Comparison of ENCODE assay signal across 18 mouse cellular contexts in the genomic region with DNA sequence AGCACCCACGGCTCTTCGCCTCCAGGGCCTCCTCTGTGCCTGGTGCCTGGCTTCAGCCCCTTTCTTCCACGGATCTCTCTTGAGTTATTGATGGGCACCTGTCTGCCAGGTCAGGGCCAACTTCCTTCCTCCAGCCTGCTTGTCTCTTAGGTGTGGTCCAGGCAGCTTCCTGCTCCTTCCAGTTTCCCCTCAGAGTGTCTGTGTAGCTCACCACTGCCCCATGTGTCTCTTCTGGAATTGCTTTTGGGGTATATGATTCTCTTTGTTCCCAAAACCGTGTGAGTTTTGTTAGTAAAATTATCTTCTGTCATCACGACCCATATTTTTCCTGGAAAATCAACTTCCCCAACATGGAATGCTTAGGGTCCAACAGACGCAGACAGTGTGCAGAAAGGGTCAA. TPM values are rescaled to one million over a fixed set of nuclear protein-coding genes. Genes with fewer than 3 reads are reported as not detected.
DNase-seq lines count a peak whose midpoint lies in the region; ATAC-seq and TF ChIP-seq lines count a peak whose summit lies in the region.
"Had no signal": no experiment of that assay in that cellular context is flagged by ENCODE, and none has a peak within 500 bp of the region (broad histone marks: within the 10 kb centered on the region; RNA-seq: fewer than 3 reads in every experiment).

No protein-coding gene starts in this region.

- TF ChIP-seq EP300 in CH12.LX (IDR thresholded peaks at IDR 0.05; ENCODE audit: low read length), result no peak

- no peaks in the 10 kb centered on the region for H3K27me3 ChIP-seq in intestine, postnatal 0 days (replicated peaks; ENCODE audit: control insufficient read depth, insufficient read depth, low read length)
- H3K27me3 ChIP-seq in intestine, embryonic 16.5 days (replicated peaks; ENCODE audit: control insufficient read depth, insufficient read depth, low read length), result no peaks in the 10 kb centered on the region
- H3K27me3 ChIP-seq in CH12.LX (replicated peaks), result peaks cover 91% of the 10 kb centered on the region
- H3K27me3 ChIP-seq: hindbrain, embryonic 15.5 days; limb, embryonic 15.5 days; stomach, embryonic 15.5 days had no signal

- peak; percentile 57 for TF ChIP-seq RAD21 in CH12.LX (IDR thresholded peaks at IDR 0.05; ENCODE audit: low read depth, low read length)

- H3K79me2 ChIP-seq in CH12.LX (replicated peaks; ENCODE audit: control insufficient read depth, extremely low read depth, insufficient read depth, poor library complexity, severe bottlenecking), result no peaks in the 10 kb centered on the region

- no peak overlapping the region for H3K4me2 ChIP-seq in intestine, postnatal 0 days (replicated peaks; ENCODE audit: low read depth)
- no peak overlapping the region for H3K4me2 ChIP-seq in intestine, embryonic 16.5 days (ENCODE audit: low read depth, low read length)
- no peak overlapping the region for H3K4me2 ChIP-seq in CH12.LX (ENCODE audit: insufficient read depth, low read depth, poor library complexity, severe bottlenecking)
- H3K4me2 ChIP-seq: heart, embryonic 11.5 days; hindbrain, embryonic 15.5 days; limb, embryonic 15.5 days; stomach, embryonic 15.5 days had no signal

- H3K9ac ChIP-seq in intestine, postnatal 0 days (ENCODE audit: low read depth, low read length), result no peak overlapping the region
- H3K9ac ChIP-seq in intestine, embryonic 16.5 days (ENCODE audit: low read depth, low read length), result no peak overlapping the region
- H3K9ac ChIP-seq in CH12.LX (ENCODE audit: insufficient read depth, low read depth), result no peak overlapping the region
- H3K9ac ChIP-seq: hindbrain, embryonic 15.5 days; limb, embryonic 15.5 days; stomach, embryonic 15.5 days had no signal

- H3K4me1 ChIP-seq in intestine, postnatal 0 days (replicated peaks; ENCODE audit: control insufficient read depth, insufficient read depth, low read length), result no peaks in the 10 kb centered on the region
- peaks cover 20% of the 10 kb centered on the region for H3K4me1 ChIP-seq in intestine, embryonic 16.5 days (ENCODE audit: control insufficient read depth, insufficient read depth, low read length)
- H3K4me1 ChIP-seq in CH12.LX (ENCODE audit: control insufficient read depth in 1 of 2, insufficient read depth in 2 of 2), result peaks cover 0 to 4% of the 10 kb centered on the region in 2 experiments; a peak in 1 of 4 replicates
- H3K4me1 ChIP-seq: hindbrain, embryonic 15.5 days had no signal

- no peaks in the 10 kb centered on the region for H3K9me3 ChIP-seq in intestine, postnatal 0 days (ENCODE audit: control insufficient read depth)
- no peaks in the 10 kb centered on the region for H3K9me3 ChIP-seq in intestine, embryonic 16.5 days (ENCODE audit: control insufficient read depth, low read length)
- no peaks in the 10 kb centered on the region for H3K9me3 ChIP-seq in CH12.LX (replicated peaks; ENCODE audit: low read length)
- H3K9me3 ChIP-seq: hindbrain, embryonic 15.5 days; limb, embryonic 15.5 days; stomach, embryonic 15.5 days had no signal

- no peak overlapping the region for H3K27ac ChIP-seq in intestine, postnatal 0 days (ENCODE audit: low read depth, low read length)
- H3K27ac ChIP-seq in intestine, embryonic 16.5 days (ENCODE audit: low read length), result no peak overlapping the region
- H3K27ac ChIP-seq in layer of hippocampus, adult 2 months, result no peak overlapping the region
- no peak overlapping the region for H3K27ac ChIP-seq in CH12.LX (ENCODE audit: insufficient read depth, low read depth)
- H3K27ac ChIP-seq: gastrocnemius, adult 2 months; hindbrain, embryonic 15.5 days; limb, embryonic 15.5 days; stomach, embryonic 15.5 days had no signal

- H3K36me3 ChIP-seq in intestine, postnatal 0 days (ENCODE audit: control insufficient read depth, insufficient read depth), result no peaks in the 10 kb centered on the region
- H3K36me3 ChIP-seq in intestine, embryonic 16.5 days (ENCODE audit: control insufficient read depth, insufficient read depth, low read length), result no peaks in the 10 kb centered on the region
- no peaks in the 10 kb centered on the region for H3K36me3 ChIP-seq in CH12.LX (replicated peaks in 1 of 2; ENCODE audit: control insufficient read depth in 1 of 2, insufficient read depth in 1 of 2, low read length in 1 of 2)
- H3K36me3 ChIP-seq: hindbrain, embryonic 15.5 days; limb, embryonic 15.5 days; stomach, embryonic 15.5 days had no signal

- in situ Hi-C loops in CH12.LX (cut with MboI; ENCODE audit: low pct_ligation_motif_present, low pct_unique_long_range_greater_than_20kb, low sequenced_read_pairs), result no loop called here

- no peak overlapping the region for H3K4me3 ChIP-seq in intestine, postnatal 0 days (ENCODE audit: low read depth, low read length)
- H3K4me3 ChIP-seq in intestine, embryonic 16.5 days (ENCODE audit: low read length), result no peak overlapping the region
- H3K4me3 ChIP-seq in layer of hippocampus, adult 2 months, result no peak overlapping the region
- H3K4me3 ChIP-seq in CH12.LX (replicated peaks in 1 of 3; ENCODE audit: low read depth in 2 of 3, low read length in 2 of 3, poor library complexity in 1 of 3), result no peak overlapping the region
- H3K4me3 ChIP-seq: gastrocnemius, adult 2 months; hindbrain, embryonic 15.5 days; limb, embryonic 15.5 days; stomach, embryonic 15.5 days had no signal

- DNase-seq in layer of hippocampus, adult 2 months (ENCODE audit: low spot score in 2 of 2), result no peak
- no peak for DNase-seq in layer of hippocampus, adult 9-10 months (ENCODE audit: low spot score)
- DNase-seq in CH12.LX (ENCODE audit: extremely low read depth), result peak; percentile 18
- DNase-seq in brain, adult 2 months (ENCODE audit: low read depth, low spot score), result peak; percentile 20
- no peak for DNase-seq in cerebellum, adult 18-20 months
- DNase-seq: adrenal gland, postnatal 10 days; cerebellum, postnatal 14 days; embryo, embryonic 11 days; gastrocnemius, adult 2 months; lung, postnatal 4 days; retina, postnatal 1 day had no signal

- no peak for ATAC-seq in intestine, postnatal 0 days
- no peak for ATAC-seq in intestine, embryonic 16.5 days
- ATAC-seq: activated CD4-positive, CD25-positive, alpha-beta regulatory T cell, adult 4 months had no signal

- WGBS in intestine, postnatal 0 days, result 69% methylated on average over 6 of the region's 6 CpGs
- WGBS in intestine, embryonic 16.5 days, result 70% methylated on average over 6 of the region's 6 CpGs

- no peak for TF ChIP-seq POLR2A in CH12.LX (IDR thresholded peaks at IDR 0.05; ENCODE audit: low read depth, low read length)

- TF ChIP-seq CTCF in intestine, postnatal 0 days (IDR thresholded peaks at IDR 0.05; ENCODE audit: low read depth), result peak; percentile 42
- peak; percentile 57 for TF ChIP-seq CTCF in layer of hippocampus, adult 2 months (conservative IDR thresholded peaks at IDR 0.05)
- TF ChIP-seq CTCF in CH12.LX (conservative IDR thresholded peaks at IDR 0.05 in 1 of 2, IDR thresholded peaks at IDR 0.05 in 1 of 2; ENCODE audit: low read depth in 2 of 2, low read length in 2 of 2), result peak in 1 of 2 experiments; percentile 57; a peak in 2 of 4 replicates

- dilution Hi-C loops in CH12.LX (cut with MboI; ENCODE audit: extremely low pct_ligation_motif_present, extremely low pct_unique_long_range_greater_than_20kb, low sequenced_read_pairs), result no loop called here

TF ChIP-seq in CH12.LX, 34 proteins besides CTCF, POLR2A, EP300 and RAD21:
- TF ChIP-seq MAFK (IDR thresholded peaks at IDR 0.05; ENCODE audit: insufficient replicate concordance, low read length) (no peak), SMC3 (IDR thresholded peaks at IDR 0.05; ENCODE audit: low read depth, low read length) (peak; percentile 28)
TF ChIP-seq in CH12.LX: peak in this region for 1.

RNA-seq across cellular contexts. Expression of gene Dnah17, which starts 53.5 kb away (rescaled TPM):
- 0.03 and 0.05 TPM in 2 replicates for polyA plus RNA-seq in intestine, postnatal 0 days (2015; fragmentation: Nextera tagmentation; extraction: Ambion mirVana)
- polyA plus RNA-seq in intestine, embryonic 16.5 days (2015; fragmentation: Nextera tagmentation; extraction: Ambion mirVana), result 0.09 and 0.13 TPM in 2 replicates
- under 1 TPM; 0.07 to 0.15 TPM for total RNA-seq in layer of hippocampus, adult 2 months (2021)
- total RNA-seq in CH12.LX (2012; rRNA removed) (0.08 TPM in 2 replicates), CH12.LX (2014; rRNA removed) (0.04 TPM in 1 of 2 replicates, not detected in the other)
- polyA plus RNA-seq in CH12.LX (2012; ENCODE audit: insufficient read length, low read depth), result 0.23 and 0.34 TPM in 2 replicates

Comparison
In these comparisons a context has a peak if more than half of its experiments do, and no peak if none do; other contexts are left out.
1. DNase-seq: peak in CH12.LX (single experiment) and brain, adult 2 months (single experiment); none in layer of hippocampus, adult 2 months (0 of 2), layer of hippocampus, adult 9-10 months (single experiment) and cerebellum, adult 18-20 months (0 of 2).